Mouse (Mus musculus) v-Abl transformed pro-B cells (cell line): Measurements from ENCODE around the gene Wasf2.

Experiments
- in situ Hi-C, 2 experiments: fragments of 400-800 bp; cut with MboI; formaldehyde crosslinking; loops; one replicate each; pipeline ENCODE4 v1.15.1; 2025; ENCODE audit not compliant: unreplicated experiment in 2 of 2

The Wasf2 gene

DNA sequence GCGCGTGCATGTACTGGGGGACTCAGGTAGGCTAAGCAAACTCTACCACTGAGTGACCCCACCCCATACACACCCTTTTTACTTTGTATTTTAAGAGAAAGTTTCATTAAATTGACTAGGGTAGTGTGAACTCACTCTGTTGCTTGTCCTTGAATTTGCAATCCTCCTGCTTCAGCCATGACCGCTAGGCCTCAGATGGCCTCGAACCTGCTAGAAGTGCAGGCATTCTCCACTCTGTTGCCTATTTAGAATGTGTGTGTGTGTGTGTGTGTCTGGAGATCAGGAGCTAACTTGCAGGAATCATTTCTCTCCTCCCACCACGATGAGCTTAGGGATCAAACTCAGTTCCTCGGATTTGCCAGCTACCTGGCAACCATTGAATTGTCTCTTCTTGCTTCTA, 10.7 kb upstream of the Wasf2 start:
- in situ Hi-C loops, result no loop called here

DNA sequence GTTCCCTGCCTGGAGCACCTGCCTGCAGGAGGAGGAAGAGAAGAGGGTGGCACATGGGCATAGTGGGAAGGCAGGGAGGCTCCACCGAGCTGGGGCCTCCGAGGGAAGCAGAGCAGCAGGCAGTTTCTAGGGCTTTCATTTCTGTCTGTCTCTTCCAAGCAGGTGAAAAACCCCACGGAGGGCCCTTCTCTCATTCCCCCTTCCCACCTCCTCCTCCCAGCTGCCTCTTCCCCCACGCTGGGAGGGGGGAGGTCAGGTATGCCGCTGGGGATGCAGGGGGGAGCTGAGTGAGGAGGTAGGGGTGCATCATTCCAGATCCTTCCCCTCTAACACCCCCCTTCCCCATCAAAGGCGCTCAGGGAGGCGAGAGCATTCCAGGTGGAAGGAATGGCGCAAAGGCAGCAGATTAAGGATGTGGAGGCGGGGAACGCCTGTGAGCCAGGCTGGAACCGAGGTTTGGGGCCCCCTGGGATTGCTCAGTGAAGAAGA, 9.4 kb upstream of the Wasf2 start:
- in situ Hi-C loops, result no loop called here

DNA sequence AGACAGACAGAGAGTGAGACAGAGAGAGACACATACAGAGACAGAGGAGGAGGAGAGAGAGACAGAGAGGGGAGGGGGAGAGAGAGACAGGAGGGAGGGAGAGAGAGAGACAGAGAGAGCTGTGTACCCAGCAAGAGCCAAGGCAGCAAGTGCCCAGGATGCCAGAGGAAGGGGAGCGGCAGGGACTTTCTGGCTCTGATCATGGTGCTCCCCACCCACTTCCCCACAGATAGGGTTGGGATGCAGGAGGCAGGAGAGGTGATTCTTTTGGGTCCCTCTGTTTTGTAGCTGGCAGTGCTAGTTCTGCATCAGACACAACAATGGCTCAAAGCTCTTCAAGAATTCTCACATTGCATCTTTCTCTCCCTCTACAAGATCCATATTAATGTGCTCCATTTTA, 8.9 kb upstream of the Wasf2 start:
- in situ Hi-C loops, result no loop called here

DNA sequence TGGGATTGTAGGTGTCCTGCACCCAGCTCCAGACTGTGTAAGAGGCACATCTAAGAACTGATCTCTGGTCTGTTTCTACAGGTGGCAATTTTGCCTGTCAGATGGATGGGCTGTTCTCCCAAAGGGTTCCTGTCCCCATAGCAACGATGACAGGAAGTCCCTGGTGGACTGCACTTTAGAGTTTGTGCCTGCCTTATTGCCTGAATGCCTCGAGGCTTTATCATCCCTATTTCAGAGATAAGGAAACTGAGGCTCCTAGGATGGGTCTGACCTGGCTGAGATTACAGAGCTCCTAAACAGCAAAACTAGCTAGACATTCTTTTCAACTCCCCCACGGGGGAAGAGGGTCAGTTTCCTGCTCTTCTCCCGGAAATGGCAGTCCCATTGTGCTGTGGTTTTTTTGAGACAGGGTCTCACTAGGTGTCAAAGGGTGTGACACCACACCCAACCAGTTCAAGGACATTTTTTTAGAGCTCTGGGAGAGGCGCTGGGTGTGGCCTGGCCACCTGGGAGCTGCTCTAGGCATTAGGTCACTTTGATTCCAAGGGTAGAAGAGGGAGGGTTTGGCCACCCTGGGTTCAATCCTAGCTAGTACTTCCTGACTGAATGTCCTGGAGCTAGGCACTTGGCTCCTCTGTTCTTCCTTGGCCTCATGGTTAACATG, 8.2 kb upstream of the Wasf2 start:
- in situ Hi-C loops, result no loop called here

DNA sequence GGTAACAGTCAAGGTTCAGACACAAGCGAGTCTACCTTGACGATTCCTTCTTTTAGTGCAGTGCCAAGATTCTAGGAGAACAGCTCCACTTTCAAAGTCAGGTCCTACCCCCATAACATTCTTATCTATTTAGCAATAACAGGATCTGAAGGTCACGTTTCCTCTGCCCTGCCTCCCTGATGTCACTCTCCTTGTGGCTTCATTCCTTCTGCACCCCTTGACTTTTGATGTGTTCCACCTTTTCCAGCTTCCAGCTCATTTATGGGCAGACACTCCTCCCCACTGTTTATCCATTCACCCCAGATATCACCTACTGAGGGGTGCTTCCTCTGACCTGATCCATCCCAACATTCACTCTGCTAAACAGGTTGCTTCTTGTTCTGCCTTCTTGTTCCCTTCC, 3.2 kb upstream of the Wasf2 start:
- in situ Hi-C loops, result loop anchor here (5.0 kb wide), 2 partner anchors 35 to 50 kb away; no protein-coding TSS in a partner anchor

DNA sequence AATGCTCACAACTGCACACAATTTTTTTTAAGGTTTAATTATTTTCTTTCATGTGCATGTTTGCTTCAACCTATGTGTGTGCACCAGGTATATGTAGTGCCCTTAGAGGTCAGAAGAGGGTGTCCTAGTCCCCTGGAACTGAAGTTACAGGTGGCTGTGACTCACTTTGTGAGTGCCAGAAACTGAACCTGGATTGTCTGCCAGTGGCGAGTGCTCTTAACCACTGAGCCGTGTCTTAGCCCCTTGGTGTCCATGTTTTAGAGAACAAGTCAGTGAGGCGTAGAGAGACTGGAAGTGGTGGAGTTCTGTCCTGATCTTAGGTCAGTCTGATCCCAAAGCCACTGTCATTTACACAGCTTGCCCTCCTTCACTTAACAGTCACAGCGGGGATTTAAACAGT, 2.4 kb upstream of the Wasf2 start:
- in situ Hi-C loops, result loop anchor here (5.0 kb wide), 2 partner anchors 36 to 49 kb away; no protein-coding TSS in a partner anchor

DNA sequence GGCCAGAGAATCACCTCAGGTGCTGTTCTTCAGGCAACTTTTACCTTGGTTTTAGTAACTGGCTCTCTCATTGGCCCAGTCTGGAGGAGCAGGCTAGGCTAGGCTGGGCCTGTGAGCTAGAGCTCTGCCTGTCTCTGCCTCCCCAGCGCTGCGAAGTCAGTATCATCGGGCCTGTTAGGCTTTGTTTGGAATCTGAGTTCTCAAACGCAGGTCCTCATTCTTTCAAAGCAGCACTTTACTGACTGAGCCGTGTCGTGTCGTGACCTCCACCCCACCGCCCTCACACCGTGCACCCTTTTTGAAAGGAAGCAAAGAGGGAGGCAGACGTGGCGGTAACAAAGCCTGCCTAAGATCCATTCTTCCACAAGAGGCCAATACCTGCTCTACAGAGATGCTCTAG, 914 bp upstream of the Wasf2 start:
- in situ Hi-C loops, result loop anchor here (5.0 kb wide), 2 partner anchors 37 to 48 kb away; no protein-coding TSS in a partner anchor

DNA sequence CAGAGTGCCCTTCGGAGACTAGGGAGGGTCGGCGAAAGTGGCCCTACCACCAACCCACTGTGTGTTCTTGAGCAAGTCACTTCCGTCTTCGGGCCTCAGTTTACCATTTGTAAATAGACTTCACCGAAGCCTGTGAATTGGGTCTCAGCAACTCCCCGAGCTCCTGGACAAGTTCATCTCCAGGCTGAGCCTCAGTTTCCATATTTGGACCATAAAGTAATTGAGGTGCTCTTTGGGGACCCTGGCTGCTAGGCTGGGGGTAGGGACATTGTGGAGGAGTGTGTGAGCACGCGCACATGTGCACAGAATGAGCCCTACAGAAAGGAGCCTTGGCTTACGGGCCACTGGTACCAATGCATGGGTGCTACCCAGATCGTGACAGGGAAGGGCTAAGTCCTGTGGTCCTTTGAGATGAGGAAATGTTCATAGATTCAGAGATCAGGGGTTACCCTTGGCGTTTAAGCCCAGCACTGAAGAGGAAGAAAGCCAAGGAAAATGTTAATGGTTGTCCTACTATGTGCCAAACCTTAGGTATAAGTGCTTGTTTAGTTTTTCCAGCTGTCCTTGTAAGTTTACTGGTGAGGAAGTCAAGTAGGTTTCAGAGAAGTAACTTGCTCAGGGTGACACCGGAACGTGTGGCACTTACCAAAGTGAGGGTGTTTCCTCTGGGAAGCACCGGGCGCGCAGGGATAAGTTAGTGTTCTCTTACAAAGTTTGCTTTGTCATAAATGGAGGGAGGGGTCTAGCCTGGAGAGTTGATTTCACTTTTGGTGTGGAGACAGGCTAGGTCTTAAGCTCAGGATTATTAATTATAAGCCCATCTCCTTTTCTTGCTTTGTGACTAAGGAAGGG, 811 bp downstream of the Wasf2 start:
- in situ Hi-C loops, result loop anchor here in 1 of 2 experiments (5.0 kb wide), 1 partner anchor 46 kb away; no protein-coding TSS in a partner anchor

DNA sequence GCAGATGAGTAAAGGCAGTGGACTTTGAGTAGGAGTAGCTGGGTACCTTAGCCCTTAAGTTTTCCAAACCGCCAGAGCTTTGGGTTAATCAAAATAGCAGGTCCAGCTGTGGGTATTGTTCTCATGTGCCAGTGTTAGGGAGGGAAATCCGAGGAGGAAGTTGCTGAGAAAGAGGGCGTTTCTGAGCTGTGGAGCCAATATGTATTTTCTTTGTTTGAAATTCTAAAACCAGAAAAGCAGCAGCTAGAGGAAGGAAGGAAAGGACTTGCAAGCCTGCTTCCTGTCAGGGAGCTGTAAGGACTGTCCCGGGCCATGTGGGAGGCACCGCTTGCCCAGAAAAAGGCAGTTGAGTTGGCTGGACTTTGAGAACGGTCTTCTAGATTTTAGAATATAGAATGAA, 1.7 kb downstream of the Wasf2 start:
- in situ Hi-C loops, result loop anchor here in 1 of 2 experiments (5.0 kb wide), 1 partner anchor 45 kb away; no protein-coding TSS in a partner anchor

DNA sequence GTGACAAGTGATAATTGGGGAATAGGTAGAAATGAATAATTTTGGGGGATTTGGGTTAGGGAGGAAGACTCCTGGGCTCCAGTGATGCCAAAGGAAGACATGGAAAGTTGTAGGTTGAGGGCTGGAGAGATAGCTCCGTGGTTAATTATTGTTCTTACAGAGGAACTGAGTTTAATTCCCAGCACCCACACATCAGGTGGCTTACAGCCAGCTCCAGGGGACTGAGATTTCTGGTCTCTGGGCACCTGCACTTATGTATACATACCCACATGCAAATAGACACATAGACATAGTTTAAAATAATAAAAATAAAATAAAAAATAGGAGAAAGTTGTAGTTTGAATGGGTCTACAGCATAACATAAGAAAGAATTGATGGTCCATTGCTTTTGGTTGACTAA, 6.6 kb downstream of the Wasf2 start:
- in situ Hi-C loops, result no loop called here

DNA sequence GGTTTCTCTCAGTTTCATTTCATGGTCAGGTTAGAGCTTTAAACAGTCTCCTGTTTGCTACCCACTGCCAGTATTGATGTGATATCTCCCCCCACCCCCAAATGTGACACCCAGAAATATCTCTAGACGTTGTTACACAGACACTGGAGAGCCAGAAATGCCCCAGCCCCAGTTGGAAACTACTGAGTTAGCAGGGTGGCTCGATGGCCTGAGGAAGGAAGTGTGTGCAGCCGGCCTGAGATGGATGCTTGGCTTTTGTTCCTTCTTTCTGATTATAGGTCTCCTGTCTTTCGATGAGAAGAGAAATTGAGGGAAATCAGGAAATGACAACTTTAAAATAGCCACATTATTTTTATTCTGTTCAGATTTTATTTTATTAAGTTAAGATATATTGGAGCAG, 8.7 kb downstream of the Wasf2 start:
- in situ Hi-C loops, result no loop called here

DNA sequence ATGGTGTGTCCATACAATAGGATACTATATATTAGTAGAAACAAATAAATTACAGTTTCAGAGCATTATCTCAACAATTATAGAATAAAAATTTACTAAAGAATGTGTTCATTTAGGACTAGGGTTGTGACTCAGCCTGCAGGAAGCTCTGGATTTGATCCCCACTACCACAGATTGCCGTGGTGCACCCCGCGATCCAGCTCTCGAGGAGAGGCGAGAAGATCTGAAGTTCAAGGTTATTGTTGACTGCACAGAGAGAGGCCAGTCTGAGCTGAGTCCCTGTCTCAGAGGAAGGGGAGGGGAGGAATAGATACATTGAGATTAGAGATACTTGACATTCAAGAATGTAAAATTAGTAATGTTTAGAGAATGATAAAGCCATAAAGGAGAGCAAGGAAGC, 24.7 kb downstream of the Wasf2 start:
- in situ Hi-C loops, result no loop called here

DNA sequence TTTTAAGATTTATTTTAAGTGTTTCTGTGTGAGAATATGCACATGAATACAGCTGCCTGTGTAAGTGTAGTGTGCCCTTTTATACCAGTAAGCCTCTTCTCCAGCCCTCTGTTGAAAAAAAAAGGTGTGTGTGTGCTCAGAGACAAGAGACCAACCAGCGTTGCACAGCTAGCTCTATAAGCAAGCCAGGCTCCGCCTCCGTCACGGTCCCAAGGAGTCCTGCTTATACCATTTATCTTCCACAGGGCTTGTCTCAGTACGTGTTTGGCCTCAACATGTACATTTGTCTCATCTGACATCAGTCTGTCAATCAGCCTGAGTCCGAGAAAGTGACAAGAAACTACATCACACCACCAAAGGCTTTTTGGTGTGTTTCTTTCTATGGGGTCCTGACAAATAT, 25.4 kb downstream of the Wasf2 start:
- in situ Hi-C loops, result no loop called here

DNA sequence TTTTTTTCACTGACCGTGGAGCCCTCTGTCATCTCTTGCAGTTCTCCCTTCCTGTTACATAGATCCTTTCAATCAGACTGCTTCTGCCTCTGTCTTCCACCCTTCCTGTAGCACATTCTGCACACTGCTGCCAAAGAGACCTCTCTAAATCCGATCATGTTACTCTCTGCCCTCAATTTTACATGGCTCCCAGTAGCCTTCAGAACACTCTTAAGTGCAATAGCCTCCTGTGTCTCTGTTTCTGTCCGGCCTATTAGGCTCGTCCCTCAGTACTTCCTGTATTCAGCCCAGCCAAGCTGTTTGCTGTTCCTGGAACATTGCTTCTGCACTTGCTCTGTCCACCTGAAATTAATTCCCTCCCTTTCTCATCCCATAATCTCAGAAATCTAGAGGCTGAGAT, 26.1 kb downstream of the Wasf2 start:
- in situ Hi-C loops, result no loop called here

DNA sequence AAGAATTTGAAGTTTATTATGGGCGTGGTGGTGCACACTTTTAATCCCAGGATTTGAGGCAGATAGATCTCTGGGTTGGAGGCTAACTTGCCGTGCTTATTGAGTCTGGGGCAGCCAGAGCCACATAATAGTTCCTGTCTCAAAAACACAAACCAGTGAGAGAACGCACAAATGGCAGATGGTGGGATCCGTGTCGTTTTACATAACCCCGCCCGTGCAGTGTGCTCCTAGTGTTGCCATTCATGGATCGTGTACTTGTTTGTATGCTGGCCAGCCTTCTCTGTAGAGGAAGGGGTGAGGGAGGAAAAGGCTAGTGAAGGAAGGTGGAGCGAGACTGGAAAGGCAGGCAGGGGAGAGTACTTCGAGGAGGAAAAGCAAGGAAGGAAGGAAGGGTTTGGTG, 26.5 kb downstream of the Wasf2 start:
- in situ Hi-C loops, result no loop called here

DNA sequence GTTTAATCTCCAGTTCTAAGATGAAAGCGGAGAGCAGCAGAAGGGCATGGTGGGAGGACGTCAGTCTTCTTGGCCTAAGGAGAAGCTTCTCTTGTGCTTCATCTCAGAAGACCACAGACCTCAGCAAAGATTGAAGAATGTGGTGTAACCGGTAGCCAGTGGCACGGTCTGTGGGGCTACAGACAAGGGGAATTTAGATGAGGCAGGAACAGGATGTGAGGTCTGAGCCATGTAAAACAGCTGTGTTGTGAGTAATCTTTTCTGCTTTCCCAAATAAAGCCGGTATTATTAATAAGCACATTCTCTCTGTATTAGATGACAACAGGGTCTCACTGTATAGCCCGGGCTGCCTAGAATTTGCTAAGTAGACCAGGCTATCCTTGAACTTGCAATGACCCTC, 28.8 kb downstream of the Wasf2 start:
- in situ Hi-C loops, result no loop called here

DNA sequence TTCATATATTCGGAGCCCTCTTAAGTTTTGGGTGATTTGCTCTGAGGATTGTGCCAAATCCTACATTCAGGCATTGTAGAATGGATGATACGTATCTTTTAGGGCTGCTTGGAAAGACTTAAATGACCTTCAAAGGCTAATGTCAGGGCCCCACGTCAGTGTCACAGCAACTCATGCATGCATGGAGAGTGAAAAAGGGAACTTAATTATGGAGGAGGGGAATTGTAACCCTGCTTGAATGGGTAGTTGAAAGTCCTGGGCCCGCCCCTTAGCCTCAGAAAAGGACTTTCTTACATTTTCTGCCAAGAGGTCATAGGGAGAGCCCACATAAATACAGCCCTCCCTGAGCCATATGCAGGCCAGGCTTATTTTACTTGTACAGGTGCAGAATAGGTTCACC, 29.3 kb downstream of the Wasf2 start:
- in situ Hi-C loops, result no loop called here

DNA sequence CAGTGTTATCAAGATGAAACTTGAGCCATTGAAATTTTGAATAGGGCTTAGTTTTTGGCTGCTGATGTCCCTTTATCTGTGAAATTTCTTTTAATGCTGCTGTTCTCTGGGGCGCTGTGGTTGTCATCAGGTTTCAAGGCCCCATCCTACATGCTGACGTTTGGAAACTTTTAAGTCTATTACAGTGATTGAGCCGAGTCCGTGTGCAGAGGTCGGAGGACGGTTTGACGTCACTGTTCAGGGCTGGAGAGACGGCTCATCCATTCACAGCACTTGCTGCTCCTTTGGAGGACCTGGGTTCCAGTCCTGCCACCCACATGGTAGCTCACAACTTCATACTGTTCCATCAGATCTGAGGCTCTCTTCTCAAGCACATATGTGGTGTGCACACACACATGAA, 29.9 kb downstream of the Wasf2 start:
- in situ Hi-C loops, result no loop called here

DNA sequence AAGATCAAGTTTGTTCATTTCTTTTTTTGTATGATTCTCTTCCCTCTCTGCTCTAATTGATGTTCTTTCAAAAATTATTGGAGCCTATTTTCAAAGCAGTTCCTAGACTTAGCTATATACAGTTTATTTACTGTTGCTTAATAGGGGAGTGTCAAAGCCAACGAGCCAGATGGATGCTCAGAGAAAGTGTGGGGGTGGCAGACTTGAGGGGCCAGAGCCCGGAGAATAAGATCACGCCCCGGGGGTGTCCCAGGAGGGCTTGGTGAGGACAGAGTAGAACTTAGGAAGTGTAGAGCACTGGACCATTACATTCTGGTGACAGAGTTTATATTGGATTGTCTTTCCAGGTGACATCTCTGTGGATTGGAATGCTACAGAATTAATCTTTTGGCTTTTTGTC, 30.5 kb downstream of the Wasf2 start:
- in situ Hi-C loops, result no loop called here

DNA sequence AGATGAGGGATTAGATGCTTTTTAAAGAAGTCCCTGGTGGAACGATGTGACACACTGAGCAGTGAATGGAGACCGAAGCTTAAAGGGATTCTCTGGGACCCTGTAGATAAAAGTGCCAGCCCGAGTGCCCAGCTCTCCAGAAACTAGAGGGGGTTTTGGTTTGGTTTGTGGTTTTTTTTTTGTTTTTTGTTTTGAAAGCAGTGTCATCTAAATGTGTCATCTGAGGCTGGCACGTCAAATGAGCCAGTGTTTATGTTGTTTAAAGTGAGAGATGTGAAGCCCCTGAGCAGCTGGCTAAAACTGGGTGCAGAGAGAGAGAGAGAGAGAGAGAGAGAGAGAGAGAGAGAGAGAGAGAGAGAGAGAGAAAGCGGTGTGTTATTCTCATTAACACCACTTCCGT, 31.9 kb downstream of the Wasf2 start:
- in situ Hi-C loops, result no loop called here

DNA sequence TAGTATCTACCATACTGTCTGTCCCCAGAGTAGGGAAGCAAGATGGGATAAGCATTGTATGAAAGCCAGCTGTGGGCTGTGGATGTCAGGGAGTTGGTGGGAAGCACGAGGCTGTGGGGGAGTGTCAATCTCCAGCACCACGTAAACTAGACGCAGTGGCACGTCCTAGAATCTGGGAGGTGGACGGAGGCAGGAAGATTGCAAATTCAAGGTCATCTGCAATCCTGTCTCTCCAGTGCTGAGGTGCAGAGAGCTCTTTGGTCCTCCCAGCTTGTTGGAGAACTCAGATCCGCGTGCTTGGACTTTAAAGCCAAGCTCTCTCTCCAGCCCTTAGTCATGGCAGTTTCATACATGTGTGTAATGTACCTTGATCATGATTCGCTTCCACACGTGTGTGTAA, 36.5 kb downstream of the Wasf2 start:
- in situ Hi-C loops, result no loop called here
